Mouse (Mus musculus): ENCODE measurements around the gene Ackr4.
A peak's percentile ranks its signal among the peaks of the same experiment; 100 is the strongest.

Gene Ackr4

DNA sequence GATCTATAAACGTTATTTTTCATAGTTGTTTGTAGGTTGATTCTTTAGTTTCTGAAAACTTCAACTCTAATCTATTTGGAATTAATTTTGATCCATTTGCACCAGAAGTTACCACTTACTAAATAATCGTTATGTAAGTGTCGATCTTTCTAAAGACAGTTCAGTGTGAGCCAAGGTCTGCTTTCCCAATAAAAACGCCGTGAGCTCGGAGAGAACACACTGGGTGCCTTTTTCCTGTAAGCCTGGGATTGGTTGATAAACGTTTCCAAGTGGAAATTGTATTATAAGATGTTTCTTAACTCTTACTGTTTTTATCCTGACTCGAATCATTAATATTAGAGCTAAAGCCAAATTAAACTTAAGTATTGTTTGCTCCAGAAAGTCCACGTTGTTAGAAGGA lies 19.8 kb downstream of the Ackr4 start:
- DNase-seq (ENCODE audit: extremely low spot score) = no peak

DNA sequence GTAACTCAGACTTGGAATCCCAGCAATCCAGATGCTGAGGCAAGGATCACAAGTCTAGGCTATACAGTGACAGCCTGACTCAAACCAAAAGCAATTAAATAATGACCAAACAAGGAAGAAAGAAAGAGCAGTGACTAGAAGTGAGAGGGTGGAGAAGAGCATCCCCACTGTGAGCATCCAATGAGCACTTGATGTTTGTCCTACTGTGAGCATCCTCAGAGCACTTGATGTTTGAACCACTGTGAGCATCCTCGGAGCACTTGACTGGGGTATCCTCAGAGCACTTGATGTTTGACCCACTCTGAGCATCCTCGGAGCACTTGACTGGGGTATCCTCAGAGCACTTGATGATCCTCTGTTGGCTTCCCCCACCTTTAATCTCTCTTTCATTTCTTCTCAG lies 21.7 kb downstream of the Ackr4 start:
- no peak for DNase-seq (ENCODE audit: extremely low spot score)

DNA sequence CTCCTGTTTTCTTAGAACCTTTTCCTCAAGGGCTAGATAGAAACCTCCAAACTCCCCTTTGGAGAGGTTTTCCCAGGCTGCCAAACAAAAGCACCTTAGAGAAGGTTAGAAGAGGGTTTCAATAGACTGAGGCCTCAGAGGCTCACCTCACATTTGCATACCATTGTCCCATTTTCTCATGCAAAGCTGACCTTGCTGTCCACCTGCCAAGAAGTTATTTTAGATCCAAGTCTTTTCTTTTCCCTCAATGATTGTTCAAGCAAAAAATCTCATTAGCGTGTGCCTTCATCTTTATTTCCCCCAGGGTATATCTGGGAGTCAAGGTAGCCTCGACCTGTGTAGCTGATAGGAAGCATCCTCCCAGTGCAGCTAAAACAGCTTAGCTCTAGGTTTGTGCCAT lies 23.8 kb downstream of the Ackr4 start:
- no peak for DNase-seq (ENCODE audit: extremely low spot score)

DNA sequence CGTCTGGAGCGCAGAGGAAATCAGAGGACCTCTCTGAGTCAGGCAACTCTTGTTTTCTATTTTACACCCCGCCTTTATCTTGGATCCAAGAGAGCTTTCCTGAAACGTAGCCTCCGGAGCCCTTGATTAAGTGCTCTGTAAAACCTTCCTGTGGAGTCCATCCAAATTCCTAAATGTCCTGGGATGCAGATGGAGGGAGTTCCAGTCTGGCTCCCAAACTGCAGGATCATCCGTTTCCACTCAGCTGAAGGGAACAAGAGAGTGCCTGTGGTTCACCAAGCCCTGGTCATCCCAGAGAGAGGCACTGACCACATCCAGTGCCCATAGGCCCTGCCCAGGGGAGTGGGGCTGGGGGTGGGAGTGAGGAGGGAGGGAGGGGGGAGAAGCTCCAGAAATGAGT lies 24.4 kb downstream of the Ackr4 start:
- DNase-seq (ENCODE audit: extremely low spot score) = no peak

DNA sequence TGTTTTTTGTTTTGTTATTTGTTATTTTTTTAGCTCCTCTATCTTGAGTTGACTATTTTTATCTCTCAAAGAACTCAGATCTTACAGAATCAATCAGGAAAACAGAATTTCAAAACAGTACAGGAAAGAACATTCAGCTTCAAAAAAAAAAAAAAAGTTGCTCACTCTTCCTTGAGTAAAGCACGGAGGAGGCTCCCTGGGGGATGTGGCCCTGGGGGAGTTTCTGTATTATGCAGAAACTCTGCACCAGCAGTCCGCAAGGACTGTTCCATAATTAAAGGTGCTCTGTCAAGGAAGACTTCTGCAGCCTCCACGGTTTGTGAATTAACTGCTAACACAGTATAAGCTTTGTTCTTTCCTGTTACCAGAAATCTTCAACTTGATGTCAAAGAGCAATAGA lies 25.3 kb downstream of the Ackr4 start:
- no peak for DNase-seq (ENCODE audit: extremely low spot score)

DNA sequence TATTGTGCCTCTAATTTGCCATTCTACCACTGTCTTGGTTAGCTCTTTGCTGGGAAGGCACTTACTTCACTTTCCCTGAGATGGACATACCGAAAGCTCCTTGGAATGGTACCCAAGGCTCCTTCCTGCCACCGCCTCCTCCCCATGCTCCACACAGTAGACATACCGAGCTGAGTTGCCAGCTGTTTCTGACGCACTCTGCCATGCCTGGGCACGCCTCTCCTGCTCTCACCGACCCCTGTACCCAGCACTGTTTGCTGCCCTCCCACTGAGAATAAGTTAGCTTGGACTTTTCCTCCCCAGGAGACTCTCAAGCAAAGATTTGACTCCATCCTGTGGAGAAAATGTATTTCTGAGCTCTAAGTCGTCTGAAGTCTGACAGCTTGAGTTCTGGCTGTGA lies 25.9 kb downstream of the Ackr4 start:
- no peak for DNase-seq (ENCODE audit: extremely low spot score)

DNA sequence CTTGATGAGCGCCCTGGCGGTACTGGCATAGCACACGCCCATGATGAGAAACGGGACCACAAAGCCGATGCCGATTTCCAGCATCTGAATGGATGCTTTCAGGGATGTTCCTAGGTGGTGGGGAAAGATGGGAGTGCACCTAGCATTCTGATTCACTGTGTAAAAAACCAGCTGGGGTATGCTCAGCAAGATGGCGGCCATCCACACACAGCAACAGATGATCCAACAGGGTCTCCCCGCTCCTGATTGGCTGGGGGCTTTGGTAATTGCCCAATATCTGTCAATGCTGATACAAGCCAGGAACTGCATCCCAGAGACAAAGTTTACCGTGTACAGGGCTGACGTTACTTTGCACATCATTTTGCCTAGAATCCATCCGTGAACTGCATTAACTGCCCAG lies 27.7 kb downstream of the Ackr4 start:
- no peak for DNase-seq (ENCODE audit: extremely low spot score)

DNA sequence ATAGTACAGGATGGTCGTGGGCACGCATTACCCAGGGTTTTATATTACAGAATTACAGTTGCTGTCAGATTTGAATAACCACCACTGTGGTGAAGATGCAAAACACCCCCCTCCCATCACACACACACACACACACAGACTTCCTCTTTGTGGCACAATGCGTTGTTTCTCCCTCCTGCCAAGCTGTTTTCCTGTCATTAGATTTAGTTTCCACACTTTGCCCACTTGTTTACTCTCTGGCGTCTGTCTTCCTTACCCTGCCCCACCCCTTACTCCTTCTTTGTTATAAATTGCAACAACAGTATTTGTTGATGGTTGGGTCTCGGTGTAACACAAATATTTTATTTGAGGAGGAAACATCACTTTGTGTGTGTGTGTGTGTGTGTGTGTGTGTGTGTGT lies 28.5 kb downstream of the Ackr4 start:
- no peak for DNase-seq (ENCODE audit: extremely low spot score)

DNA sequence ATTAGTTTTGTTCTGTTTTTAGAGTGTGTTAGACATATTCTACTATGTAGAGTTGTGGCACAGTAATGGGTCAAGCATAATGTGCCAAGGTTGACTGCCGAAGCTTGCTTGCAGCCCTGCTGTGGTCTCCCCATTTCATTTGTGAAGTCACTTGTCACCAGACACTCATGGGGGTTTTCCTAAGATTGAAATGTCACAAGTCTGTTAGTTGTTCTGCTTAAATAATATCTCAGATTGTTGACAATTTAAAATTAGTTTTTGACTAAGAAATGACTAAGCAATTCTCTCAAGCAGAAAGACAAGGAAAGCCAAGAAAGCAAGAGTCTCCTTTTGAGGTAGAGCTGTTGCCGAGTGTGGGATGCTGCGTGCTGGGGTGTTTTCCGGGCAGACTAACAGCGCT lies 33.8 kb downstream of the Ackr4 start:
- DNase-seq (ENCODE audit: extremely low spot score) = no peak

DNA sequence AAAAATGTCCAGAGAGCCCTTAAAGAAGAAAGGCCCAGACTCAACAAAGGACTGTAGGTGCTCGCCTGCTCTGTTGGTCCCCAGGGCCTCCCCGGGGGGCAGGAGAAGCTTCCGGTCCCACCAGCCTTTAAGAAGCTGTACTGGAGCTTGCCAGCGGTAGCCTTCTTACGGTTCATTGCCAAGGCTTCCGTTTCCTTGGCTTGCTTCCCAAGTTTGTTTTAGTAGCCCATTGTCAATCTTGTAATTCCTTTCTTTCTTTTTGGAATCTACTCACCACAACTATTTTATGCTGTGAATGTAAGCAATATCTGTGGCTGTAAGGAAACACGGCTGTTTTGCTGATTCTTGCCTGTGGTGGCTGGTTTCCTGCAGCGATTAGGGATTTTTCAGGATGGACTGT lies 38.2 kb downstream of the Ackr4 start:
- DNase-seq (ENCODE audit: extremely low spot score) = no peak

DNA sequence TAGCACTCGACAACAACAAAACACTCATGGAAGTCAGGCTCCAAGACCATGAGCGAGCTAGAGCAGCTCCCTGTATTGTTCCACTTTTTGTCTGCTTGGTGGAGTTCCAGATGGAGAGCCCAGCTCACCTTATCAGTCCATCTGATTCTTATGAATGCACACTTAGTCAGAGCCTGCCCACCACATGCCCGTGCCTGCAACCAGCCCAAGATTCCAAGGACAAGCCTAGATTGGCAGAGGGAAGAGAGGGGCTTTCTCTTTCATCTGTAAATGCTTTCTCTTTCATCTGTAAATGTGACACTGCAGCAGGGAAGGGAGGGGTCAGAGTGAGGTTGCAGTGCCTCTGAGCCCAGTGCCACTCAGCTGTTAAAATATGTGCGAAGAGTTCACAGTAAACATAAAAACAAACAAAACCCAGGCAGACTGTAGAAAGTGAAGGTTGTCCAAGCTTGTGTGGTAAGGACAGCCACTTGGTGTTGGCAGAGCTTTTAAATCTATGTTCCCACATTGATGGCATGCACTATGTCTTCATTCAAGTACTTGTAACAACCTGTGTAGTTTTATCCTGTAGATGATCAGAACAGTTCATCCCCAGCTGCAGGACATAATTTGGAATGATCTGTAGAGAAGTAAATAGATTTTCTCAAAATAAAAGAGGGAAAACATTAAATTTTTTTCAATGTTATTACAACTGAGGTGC lies 40.9 kb downstream of the Ackr4 start:
- no peak for DNase-seq (ENCODE audit: extremely low spot score)

DNA sequence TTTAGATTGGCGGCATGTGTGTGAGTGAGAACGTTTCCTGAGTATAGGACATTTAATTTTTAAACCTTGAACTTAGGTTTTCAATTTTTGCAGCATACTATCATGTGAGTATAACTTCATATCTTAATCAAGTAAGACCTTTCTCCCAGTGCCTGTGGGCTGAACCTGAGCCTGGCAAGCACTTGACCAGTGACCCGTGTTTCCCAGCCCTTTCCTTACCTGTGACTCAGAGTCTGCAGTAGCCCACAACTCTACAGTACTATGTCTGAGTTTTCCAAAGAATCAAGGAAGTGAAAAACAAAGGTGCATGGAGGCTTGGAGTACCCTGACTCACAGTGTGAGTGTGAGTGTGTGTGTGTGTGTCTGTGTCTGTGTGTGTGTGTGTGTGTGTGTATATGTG lies 46.7 kb downstream of the Ackr4 start:
- no peak for DNase-seq (ENCODE audit: extremely low spot score)

DNA sequence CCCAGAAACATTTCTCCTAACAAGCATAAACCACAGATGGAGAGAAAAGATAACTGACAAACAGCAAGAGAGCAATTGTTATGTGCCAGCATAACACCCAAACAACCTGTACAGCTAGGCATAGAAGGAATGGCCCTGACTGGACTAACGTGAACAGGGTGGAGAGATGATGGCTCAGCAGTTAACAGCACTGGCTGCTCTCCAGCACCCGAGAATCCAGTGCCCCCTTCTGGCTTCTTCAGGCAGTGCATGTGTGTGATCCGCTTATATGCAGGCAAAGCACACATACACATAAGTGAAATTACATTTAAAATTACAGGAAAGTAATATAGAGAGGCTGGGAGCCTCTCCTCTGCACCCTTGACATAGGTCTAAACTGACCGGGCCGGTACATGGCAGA lies 47.4 kb downstream of the Ackr4 start:
- peak; percentile 55 for DNase-seq (ENCODE audit: extremely low spot score)

DNA sequence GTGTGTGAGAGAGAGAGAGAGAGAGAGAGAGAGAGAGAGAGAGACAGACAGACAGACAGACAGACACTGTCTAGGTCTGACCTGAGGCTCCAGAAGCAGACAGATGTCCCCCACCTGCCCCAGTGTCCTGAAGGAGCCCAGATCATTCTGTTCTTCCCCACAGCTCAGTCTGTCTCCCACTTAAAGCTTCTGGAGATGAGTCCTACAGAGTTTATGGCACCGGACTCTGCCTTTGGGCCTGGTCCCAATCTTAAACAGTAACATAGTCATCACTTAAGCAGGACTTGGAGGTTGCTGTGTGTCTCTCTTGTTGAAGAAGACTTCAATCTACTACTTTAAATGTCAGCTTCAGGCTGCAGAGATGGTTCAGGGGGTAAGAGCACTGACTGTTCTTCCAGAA lies 48.0 kb downstream of the Ackr4 start:
- DNase-seq (ENCODE audit: extremely low spot score) = no peak

DNA sequence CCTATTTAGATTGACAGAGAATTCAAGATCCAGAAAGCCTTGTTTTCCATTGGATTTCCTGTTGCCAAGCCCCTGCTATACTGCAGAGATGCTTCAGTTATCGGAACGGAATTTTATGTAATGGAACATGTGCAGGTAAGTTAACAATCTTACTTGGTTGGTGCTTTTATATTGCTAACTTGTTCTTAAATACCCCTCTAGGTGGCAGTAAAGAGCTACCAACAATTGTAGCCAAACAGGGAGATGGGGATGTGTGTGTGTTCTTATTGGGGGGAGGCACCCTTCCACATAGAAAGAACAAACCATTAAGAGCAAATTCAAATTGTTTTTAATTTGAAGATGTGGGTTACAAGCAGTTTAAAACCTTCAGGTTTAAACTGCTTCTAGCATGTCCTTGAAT lies 50.9 kb downstream of the Ackr4 start:
- peak; percentile 29 for DNase-seq (ENCODE audit: extremely low spot score)

DNA sequence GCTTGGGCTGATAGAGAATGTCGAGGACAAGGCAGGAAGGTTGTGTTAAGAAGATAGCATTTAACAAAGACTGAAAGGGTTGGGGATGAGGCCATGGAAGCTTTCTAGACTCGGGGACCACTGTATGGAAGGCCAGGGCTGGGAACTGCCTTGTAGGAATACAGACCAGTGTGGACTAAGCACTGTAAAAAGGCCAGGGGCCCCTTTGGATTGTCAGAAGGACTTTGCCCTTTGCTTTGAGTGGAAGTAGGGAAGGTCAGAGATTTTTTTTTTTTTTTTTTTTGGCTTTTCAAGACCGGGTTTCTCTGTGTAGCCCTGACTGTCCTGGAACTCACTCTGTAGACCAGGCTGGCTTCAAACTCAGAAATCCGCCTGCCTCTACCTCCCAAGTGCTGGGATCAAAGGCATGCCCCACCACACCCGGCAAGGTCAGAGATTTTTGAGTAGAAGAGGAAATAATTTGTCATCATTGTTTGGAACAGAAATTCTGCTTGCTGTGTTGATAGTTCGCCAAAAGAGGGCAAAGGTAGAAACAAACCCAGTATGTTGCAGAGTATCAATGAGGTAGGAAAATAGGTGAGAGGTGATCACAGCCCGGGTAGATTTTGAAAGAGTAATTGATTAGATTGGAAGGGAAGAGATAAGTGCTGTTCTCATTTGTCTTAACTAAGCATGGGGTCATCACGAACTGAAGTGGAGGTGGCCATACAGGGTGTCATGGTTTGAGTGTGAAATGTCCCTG lies 55.7 kb downstream of the Ackr4 start:
- DNase-seq (ENCODE audit: extremely low spot score) = no peak

DNA sequence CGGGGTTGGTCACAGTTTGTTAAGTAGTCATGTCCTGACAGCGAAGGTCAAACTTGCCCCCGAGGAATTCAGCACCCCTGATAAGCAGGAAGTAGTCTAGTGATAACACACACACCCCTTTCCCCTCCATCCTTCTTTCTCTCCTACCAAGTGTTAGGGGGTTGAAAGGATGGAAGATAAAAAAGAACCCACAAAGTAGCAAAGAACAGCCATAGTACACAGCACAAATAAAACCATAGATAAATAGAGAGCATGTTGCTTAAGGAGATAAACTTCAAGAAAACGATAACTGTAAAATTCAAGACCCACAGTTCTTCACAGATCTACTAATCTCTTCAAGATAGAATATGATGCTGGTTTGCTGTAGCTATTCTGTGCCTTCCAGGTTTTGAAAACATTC lies 56.5 kb downstream of the Ackr4 start:
- no peak for DNase-seq (ENCODE audit: extremely low spot score)

DNA sequence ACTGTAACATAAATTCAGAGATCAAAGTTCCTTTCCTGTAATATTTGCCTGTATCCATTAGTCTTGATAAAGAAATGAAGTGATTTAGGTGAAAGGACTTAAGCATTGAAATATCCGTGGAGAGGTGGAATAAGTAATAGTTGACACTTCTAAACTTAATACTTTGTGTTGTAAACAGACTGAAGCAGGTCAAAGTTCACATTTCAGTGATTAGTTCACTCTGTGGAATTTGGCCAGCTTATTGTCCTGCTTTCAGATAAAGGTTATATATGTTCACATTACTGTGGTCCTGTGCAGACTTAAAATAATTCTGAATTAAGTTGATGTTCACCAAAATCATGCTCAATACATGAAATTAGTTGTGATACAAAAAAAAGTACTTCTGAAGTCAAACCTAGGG lies 62.2 kb downstream of the Ackr4 start:
- DNase-seq (ENCODE audit: extremely low spot score) = no peak

DNA sequence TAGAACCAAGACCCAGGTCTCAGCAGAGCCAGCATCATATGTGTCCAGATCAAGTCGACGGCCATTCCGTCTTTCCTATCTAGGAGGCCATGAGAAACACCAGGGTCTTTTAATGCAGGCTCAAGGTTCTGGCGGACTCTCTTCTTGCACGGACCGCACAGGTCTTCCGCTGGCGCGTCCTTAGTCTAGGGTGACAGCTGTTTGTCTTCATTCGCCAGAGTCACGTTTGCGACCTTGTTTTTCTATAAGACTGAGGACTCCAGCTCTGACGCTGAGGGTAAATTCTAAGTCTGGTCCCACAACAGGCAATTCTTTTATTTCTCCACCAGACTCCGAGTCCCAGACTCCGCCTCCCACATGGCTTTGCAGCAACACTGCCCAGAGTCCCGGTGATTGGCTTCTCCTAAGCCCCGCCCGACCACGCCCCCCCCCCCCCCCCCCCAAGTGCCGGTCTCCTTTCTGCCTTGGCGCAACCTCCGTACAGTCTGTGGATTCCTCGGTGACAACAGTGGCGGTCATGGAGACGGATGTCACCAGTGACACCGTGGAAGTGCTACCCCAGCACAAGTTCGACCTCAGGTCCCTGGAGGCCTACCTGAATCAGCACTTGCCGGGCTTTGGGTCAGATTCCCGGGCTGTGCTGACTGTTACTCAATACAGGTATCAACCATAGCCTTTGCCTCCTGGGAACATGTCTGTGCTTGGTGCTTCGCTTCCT lies 63.3 kb downstream of the Ackr4 start, which contains the start of gene Acad11:
Gene Acad11 (plus strand): TSS at position 134 of the 718 bp plus-strand sequence.
- DNase-seq (ENCODE audit: extremely low spot score) = peak; percentile 89

DNA sequence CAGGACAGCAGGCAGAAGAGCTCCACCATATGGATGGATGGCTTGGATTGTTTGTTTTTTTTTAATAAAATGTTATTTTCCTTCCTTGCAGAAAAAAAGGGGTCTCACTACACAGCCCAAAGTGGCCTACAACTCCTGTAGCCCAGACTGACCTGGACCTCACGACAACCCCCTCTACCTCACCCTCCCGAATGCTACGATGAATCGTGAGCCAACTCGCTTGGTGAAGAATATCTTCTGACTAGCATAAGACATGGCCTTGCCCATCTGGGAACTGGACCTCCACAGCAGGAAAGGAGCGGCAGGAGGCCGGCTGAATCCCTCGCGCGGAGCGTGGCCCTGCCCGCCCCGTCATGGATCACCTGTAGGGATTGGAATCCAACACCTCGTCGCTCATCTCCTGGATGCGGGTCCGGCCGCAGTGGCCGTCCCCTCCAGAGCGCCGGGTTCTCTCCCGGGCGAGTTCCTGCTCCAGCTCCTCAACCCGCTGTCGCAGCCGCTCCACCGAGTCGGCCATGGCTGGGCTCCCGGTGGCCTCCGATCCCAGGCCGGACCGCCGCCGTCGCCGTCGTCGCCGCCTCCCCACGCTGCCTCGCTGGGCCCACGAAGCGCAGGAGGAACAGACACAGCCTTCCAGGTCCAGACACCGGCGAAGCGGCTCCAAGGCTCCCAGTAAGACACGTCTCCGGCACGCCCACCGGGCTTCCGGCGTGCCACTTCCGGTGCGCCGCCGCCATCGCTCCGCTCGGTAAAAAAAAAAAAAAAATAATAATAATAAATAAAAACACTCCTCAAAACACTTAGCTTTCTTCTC lies 64.1 kb downstream of the Ackr4 start, which contains the start of gene Uba5:
Gene Uba5 (minus strand): TSS at position 705 of the 814 bp plus-strand sequence.
- no peak for DNase-seq (ENCODE audit: extremely low spot score)

DNA sequence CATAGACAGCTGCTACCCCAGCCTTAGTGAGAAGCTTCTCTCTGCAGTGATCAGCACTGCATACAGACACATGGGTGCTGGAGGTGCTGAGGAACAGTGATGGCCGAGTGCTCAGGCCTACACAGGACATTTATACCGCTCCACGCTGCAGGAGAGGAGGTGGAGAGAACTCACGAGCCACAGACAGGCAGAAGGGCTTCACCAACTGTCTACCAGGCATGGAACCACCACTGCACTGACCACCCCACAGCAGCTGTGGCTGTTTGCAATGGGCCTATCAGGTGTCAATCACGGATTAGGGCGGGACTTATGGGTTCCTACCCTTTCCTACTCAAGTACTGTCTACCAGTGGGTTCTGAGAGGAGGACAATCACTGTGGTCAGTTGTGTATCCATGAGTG lies 75.7 kb downstream of the Ackr4 start:
- DNase-seq (ENCODE audit: extremely low spot score) = no peak

DNA sequence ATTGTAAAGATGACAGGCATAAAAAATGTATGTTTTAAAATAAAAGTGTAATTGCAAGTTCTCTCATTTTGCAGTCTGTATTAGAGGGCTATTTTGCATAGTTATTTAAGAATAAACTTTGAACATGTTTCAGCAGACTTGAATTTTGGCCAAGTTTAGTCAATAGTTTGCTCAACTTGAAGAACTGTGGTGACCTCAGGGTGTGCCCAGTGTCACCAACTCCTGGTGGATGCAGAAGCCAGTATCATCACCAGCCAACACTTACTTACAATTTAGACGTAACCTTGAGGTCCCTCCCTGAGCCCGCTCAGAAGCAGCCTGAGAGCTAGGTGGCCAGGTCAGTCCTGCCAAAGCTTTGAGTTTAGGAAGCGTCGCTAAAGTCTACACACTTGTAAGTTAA lies 83.1 kb downstream of the Ackr4 start:
- DNase-seq (ENCODE audit: extremely low spot score) = no peak

Data from embryo, embryonic 9.5 days (tissue).